Mouse (Mus musculus): ENCODE results near the gene Mamstr. TPM values are rescaled to one million over a fixed set of nuclear protein-coding genes. Genes with fewer than 3 reads are reported as not detected.

Mamstr gene
- total RNA-seq, 2 experiments from 2014 or later, result 60.3 to 85.3 TPM

DNA sequence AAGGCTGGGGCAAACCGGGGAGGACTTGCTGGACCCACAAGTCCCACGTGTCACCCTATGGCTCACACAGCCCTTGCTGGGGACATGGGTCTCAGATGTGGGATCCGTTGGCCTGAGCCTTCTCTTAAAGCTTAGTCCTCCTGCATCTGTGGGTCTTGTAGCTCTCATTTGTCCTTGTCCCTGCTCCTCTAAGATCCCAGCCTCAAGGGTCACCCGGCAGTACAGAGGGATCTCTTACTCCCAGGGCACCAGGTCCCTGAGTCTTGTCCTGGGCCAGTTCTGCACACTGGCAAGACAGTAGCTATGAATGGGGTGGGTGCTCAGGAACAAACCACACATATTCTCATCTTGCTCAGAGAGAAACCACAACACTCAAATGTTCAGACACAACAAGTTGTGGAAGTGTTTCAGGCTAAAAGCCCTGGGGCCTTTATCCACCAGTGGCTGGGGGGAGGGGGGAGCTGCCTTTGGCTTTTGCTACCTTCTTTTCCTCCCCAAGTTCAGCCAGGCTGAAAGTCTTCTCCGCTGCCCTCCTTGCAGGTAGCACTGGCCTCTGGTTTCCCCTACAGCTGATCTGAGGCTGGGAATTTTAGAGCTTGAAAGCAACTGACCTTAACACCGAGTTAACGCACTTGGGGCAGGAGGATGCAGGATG, 43.7 kb downstream of the Mamstr start, which contains the start of gene Ntn5:
TSS of gene Ntn5 (plus strand) at position 627 of the 655 bp plus-strand sequence.
- intact Hi-C loops (cut with DNase I; ENCODE audit: low total_unique reads), result no loop called here
- no peak for DNase-seq

DNA sequence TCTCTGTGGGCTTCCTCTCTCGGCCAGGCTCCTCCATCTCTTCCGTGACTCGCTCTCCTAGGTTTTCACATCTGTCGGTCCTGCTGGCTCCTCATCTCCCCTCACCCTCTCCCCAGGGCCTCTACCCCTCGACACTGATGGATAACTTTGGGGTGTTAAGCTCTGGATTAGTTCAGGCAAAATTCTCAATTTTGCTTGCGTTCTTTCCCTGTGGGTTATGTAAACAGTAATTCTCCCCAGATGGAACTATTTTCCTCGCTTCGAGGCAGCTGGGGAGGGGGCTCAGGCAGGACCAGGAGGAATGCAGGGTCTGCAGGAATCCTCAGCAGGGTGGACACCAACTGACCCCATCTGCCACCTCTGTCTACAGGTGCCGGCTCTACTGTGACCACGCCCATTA, 46.0 kb downstream of the Mamstr start:
- intact Hi-C loops (cut with DNase I; ENCODE audit: low total_unique reads), result no loop called here
- DNase-seq, result no peak

DNA sequence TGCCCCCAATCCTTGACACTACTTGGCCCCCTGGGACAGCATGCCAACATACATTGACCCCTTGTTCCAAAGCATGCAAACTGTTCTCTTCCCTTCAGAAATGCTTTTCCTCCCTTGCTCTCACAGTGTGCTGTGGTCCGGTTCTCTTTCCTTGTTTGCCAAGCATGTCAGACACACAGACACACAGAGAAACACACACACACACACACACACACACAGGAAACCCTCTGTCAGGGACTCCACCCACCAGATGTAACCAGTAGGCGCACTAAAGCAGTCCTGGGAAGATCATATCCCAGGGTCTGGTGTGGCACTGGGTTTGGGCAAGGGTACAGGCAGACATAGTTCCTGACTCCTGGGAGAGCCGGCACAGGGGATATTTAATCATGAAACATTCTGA, 47.1 kb downstream of the Mamstr start:
- no peak for DNase-seq
- intact Hi-C loops (cut with DNase I; ENCODE audit: low total_unique reads), result no loop called here

DNA sequence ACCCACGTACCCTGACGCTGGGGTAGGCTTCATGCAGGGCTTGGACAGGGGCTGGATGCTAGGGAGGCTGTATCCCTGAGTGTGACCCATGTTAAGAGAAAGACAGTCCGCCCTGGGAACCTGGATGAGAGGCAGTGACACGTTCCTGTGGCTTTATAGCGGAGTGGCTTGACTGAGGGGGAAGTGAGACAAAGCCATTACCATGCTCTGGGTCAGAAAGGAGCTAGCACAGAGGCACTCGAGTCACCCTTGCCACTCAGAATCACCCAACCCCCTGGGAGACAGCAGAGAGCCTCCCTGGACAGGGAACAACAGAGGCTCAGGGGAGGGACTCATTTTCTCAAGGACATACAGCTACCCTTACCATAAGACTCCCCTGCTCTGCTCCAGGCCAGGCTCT, 49.3 kb downstream of the Mamstr start:
- DNase-seq, result no peak

DNA sequence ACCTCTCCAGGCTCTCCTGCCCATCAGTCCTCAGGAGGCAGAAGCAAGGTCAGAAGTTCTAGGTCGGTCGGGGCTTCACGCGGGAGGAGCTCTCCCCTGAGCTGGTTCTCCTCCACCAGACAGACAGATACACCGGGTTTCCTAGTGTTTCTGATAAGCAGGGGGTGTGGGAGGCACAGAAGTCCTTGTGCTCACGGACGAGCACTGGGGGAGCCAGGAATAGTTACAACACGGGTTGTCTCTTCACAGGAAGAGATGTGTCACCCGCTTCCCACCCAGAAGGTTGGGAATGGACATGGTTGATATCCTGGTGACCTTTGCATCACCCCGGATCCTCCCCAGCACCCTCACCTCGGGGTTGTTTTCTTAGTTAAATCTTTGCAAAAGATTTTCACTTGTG, 50.0 kb downstream of the Mamstr start:
- DNase-seq, result no peak
- intact Hi-C loops (cut with DNase I; ENCODE audit: low total_unique reads), result loop anchor here (5.0 kb wide), 1 partner anchor 32 kb away; no protein-coding TSS in a partner anchor

More for the DNA sequence above, 49.3 kb downstream of the Mamstr start:
- intact Hi-C loops (cut with DNase I; ENCODE audit: low total_unique reads), result no loop called here

DNA sequence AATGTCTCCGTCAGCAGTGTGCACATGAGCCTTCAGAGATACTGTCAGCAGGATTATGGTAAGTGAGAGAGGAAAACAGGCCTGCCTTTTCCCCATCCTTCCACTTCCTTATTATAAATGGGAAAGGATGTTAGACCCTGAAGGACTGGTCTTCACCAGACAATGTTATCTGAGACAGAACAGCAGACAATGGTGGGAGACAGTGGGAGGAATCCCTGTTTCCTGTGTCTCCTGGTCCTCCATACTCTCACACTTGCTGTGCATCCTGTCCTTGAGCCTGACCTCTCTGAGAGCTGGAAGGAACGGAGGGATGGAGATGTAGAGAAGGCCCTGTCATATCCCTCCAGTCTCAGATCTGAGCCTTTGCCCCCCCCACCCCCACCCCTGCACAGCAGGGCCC, 52.6 kb downstream of the Mamstr start:
- intact Hi-C loops (cut with DNase I; ENCODE audit: low total_unique reads), result loop anchor here (5.0 kb wide), 1 partner anchor 35 kb away; no protein-coding TSS in a partner anchor
- DNase-seq, result no peak

DNA sequence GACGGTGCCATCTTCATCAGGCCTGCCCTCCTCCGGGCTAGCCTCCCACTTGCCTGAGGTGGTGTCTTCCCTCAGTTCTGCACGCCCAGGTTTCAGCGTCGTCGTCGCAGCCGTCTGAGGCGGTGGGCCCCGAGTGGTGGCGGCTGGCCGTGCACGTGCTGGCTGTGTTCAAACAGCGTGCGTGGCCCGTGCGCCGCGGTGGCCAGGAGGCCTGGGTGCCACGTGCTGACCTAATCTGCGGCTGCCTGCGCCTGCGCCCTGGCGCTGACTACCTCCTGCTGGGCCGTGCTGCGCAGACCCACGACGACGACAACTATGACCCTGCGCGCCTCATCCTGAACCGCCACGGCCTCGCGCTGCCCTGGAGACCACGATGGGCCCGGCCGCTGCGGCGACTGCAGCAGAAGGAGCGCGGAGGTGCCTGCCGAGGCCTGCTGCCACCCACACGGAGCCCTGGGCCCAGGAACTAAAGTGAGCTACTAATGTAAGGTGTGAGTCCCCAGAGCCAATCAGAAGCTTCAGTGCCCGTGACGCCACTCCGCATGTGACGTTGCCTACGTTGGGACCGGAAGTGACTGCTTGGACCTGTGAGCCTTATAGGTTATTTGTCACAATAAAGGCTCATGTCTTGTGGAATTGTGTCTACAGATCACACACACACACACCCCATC, 54.3 kb downstream of the Mamstr start, which contains the start of gene Sec1:
TSS of gene Sec1 (minus strand) at position 482 of the 671 bp plus-strand sequence.
- DNase-seq, result peak; percentile 9
- intact Hi-C loops (cut with DNase I; ENCODE audit: low total_unique reads), result loop anchor here (5.0 kb wide), 1 partner anchor 37 kb away; no protein-coding TSS in a partner anchor

DNA sequence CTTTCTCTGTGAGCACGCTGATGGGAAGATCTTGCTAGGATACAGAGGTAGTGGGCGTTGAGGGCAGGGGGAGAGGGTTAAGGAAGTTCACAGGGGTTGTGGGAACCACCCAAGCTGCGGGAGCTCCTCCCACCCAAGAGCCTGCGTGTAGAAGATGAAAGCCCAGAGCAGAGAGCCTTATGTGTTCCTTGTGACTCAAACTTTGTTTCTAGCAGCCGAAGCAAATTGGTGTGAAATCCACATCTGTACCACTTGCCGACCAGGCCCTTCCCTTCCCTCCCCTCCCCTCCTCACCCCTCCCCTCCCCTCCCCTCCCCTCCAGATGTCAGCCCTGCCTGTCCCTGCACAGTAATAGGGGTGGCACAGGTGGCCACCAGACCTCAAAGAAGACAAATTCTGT, 55.3 kb downstream of the Mamstr start:
- DNase-seq, result peak; percentile 2
- intact Hi-C loops (cut with DNase I; ENCODE audit: low total_unique reads), result no loop called here

Other genes starting within 250 kb of the Mamstr start
- 10 to 100 TPM; 90.1 to 93.1 TPM for gene Snrnp70, start 244.2 kb upstream of the Mamstr start, total RNA-seq (2021)
- 10 to 100 TPM; 39.6 to 44.1 TPM for gene Kcna7, start 234.3 kb upstream of the Mamstr start, total RNA-seq (2021)
- gene Ntf5, start 226.3 kb upstream of the Mamstr start, total RNA-seq (2021), result 1 to 10 TPM; 2.3 to 2.6 TPM
- gene Lhb, start 219.2 kb upstream of the Mamstr start, total RNA-seq (2021), result under 1 TPM in 1 of 2 experiments, not detected in 1; 0.35 TPM
- gene Gys1, start 205.1 kb upstream of the Mamstr start, total RNA-seq (2021), result 100 to 1,000 TPM; 167 to 213 TPM
- 10 to 100 TPM; 20.3 to 23.7 TPM for gene Ruvbl2, start 201.9 kb upstream of the Mamstr start, total RNA-seq (2021)
- 100 to 1,000 TPM; 119 to 132 TPM for gene Ftl1, start 180.1 kb upstream of the Mamstr start, total RNA-seq (2021)
- gene Bax, start 173.1 kb upstream of the Mamstr start, total RNA-seq (2021), result 10 to 100 TPM; 20.1 to 22.4 TPM
- gene Tulp2, start 158.1 kb upstream of the Mamstr start, total RNA-seq (2021), result not detected
- gene Gm45808, start 153.2 kb upstream of the Mamstr start, total RNA-seq (2021), result 1 to 10 TPM; 6.0 to 6.2 TPM
- gene Dhdh, start 151.2 kb upstream of the Mamstr start, total RNA-seq (2021), result 10 to 100 TPM in 1 of 2 experiments, 1 to 10 TPM in 1; 9.4 to 10.5 TPM
- gene Nucb1, start 129.6 kb upstream of the Mamstr start, total RNA-seq (2021), result 100 to 1,000 TPM; 100 TPM
- gene Ppp1r15a, start 113.7 kb upstream of the Mamstr start, total RNA-seq (2021), result 10 to 100 TPM; 13.1 to 18.4 TPM
- gene Plekha4, start 113.6 kb upstream of the Mamstr start, total RNA-seq (2021), result 10 to 100 TPM in 1 of 2 experiments, 1 to 10 TPM in 1; 6.8 to 14.8 TPM
- 1 to 10 TPM; 1.7 to 2.3 TPM for gene Hsd17b14, start 85.1 kb upstream of the Mamstr start, total RNA-seq (2021)
- gene Bcat2, start 69.8 kb upstream of the Mamstr start, total RNA-seq (2021), result 10 to 100 TPM; 37.2 to 37.8 TPM
- gene Fgf21, start 24.5 kb upstream of the Mamstr start, total RNA-seq (2021), result not detected
- under 1 TPM in 1 of 2 experiments, not detected in 1; 0.11 TPM for gene Fut1, start 22.7 kb upstream of the Mamstr start, total RNA-seq (2021)
- gene Izumo1, start 18.2 kb upstream of the Mamstr start, total RNA-seq (2021), result under 1 TPM; 0.12 to 0.18 TPM
- 10 to 100 TPM; 14.1 to 16.1 TPM for gene Rasip1, start 12.5 kb upstream of the Mamstr start, total RNA-seq (2021)
- gene Fut2, start 26.4 kb downstream of the Mamstr start, total RNA-seq (2021), result under 1 TPM; 0.58 to 0.66 TPM
- gene Ntn5, start 44.0 kb downstream of the Mamstr start, total RNA-seq (2021), result under 1 TPM; 0.51 to 0.62 TPM
- under 1 TPM; 0.18 to 0.31 TPM for gene Sec1, start 54.4 kb downstream of the Mamstr start, total RNA-seq (2021)
- gene Car11, start 59.9 kb downstream of the Mamstr start, total RNA-seq (2021), result 1 to 10 TPM; 4.5 to 4.6 TPM
- gene Dbp, start 65.1 kb downstream of the Mamstr start, total RNA-seq (2021), result 10 to 100 TPM; 20.6 to 32.8 TPM
- gene Rpl18, start 75.5 kb downstream of the Mamstr start, total RNA-seq (2021), result 100 to 1,000 TPM; 607 to 662 TPM
- 10 to 100 TPM; 12.0 to 13.2 TPM for gene Sphk2, start 78.0 kb downstream of the Mamstr start, total RNA-seq (2021)
- under 1 TPM; 0.16 TPM for gene Fam83e, start 81.2 kb downstream of the Mamstr start, total RNA-seq (2021)
- not detected for gene Spaca4, start 85.8 kb downstream of the Mamstr start, total RNA-seq (2021)
- gene Lmtk3, start 143.8 kb downstream of the Mamstr start, total RNA-seq (2021), result under 1 TPM; 0.11 to 0.39 TPM
- gene Sult2b1, start 144.7 kb downstream of the Mamstr start, total RNA-seq (2021), result not detected
- 10 to 100 TPM; 34.6 to 35.8 TPM for gene Cyth2, start 174.6 kb downstream of the Mamstr start, total RNA-seq (2021)
- under 1 TPM; 0.16 to 0.18 TPM for gene Kcnj14, start 184.8 kb downstream of the Mamstr start, total RNA-seq (2021)
- gene Grwd1, start 191.0 kb downstream of the Mamstr start, total RNA-seq (2021), result 10 to 100 TPM; 10.5 to 16.5 TPM
- 10 to 100 TPM; 64.2 to 68.5 TPM for gene Kdelr1, start 232.8 kb downstream of the Mamstr start, total RNA-seq (2021)
- gene Grin2d, start 238.4 kb downstream of the Mamstr start, total RNA-seq (2021), result under 1 TPM; 0.44 to 0.64 TPM

All from gastrocnemius, postnatal 14 days (tissue).